Mouse (Mus musculus) urinary bladder, adult 2 months (tissue): ENCODE data around the gene Ankfn1. TPM values are rescaled to one million over a fixed set of nuclear protein-coding genes. Genes with fewer than 3 reads are reported as not detected.

ENCODE experiments used
- DNase-seq: peaks from one replicate; pipeline ENCODE4 v3.0.0; 2022; ENCODE audit warnings: low spot score
- polyA plus RNA-seq: library from polyadenylated mRNA; depleted of rRNA; stranded (reverse); fragments of >200 nt; gene quantifications from 2 replicates; pipeline ENCODE4 v1.2.3, GENCODE M21; 2012; rRNA removed

Gene Ankfn1
- polyA plus RNA-seq, 1 experiment: 27.0 TPM

DNA sequence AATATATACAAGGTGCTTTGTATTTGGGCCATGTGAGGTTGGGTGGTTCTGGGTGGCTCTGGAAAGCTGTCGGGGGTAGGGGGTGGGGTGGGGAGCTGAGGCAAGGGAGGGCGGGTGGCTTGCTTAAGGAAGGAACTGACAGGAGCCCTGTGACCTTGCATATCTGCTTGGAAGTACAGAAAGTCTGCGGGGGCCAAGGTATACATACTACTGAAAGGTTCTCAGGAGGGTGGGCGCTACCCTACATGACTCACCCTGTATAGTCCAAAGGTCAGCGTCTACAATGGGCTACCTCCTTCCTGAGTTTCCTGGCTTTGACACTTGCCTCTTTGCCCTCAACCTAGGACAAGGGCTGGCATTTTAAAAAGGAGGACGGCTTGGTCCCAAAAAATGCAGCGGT, 407.1 kb downstream of the Ankfn1 start:
- DNase-seq: no peak

DNA sequence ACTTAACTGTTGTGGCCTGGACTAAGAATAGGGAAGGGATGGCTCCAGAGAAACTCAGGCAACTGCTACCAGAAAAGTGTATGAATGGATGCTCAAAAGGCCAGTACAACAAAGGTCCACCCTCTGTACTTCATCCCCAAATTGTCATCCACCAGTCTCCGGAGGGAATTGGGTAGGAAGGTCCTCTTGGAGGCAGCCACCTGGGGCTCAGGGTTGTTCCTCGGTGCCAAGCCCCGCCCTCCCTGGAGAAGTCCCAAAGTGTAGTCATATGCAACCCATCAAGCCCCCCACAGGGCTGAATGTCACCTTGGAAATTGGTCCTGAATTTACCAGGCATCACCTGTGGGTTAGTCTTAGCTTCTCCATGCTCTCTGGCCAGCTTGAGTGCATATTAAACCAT, 413.5 kb downstream of the Ankfn1 start:
- no peak for DNase-seq

DNA sequence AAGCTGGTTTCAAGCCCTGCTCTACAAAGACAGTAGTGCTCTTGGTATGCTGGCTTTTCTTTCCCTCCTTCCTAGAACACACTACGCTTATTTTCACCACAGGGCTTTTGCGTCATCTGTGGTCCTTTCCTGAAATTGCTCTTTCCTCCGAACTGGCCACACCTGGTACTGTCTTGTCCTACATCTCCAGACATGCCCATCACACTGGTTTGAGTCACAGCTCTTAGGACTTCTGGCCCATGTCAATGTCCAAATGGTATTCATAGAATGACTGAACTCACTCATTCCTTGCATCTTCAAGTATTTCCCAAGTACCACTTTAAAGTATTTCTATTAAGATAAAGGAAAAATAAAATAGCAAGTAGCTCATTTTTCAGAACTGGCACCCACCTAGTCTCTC, 416.6 kb downstream of the Ankfn1 start:
- DNase-seq: no peak

DNA sequence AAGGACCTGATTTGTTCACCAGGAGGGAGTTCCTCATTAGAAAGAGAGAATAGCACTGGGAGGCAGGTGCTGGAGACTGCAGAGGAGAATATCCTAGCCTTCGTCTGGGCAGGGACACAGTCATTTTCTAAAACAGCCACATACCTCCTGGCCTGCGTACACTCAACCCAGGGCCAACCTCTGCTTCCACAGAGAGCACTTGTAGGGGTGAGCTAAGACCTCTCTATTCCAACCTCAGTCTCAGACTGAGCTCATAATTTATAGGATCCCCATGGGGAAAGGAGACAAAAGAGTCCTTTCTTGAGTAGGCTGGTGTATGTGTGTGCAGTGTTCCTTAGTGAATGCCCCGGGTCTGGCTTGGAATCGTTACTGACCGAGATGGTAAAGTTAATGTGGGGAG, 418.9 kb downstream of the Ankfn1 start:
- DNase-seq: no peak

DNA sequence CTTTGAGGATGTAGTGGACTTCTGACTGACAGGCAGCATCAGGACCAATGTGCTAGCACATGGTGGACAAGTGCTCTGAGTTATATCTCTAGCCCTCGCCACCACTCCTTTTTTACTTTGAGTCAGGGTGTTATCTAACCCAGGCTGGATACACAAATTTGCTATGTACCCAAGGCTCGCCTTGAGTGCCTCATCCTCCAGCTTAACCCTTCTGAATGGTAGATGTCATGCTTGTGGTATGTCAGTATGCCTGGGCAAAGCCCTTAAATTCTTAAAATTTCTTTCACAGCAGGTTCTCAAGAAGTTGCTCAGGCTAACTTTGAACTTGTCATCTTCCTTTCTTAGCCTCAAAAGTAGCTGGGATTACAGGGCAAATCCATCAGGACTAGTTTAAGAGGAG, 421.0 kb downstream of the Ankfn1 start:
- DNase-seq: no peak

DNA sequence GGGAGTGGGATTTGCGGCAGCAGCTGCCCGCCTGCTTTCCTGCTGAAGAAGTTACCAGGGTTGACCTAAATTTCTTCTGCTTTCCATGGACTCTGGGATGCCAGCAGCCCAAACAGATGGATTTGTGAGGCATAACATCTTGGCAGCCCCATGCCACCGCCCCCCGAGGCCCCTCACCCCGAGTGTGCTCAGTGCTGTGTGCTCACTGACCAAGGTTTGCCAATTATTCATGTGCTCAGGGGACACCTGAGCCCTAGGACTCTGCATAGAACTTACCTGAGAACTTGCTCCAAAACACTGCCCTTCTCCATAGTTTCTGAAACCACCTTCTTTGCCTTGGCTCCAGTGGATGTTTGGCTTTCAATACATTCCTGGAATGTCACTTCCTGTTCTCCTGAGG, 421.4 kb downstream of the Ankfn1 start:
- DNase-seq: no peak

DNA sequence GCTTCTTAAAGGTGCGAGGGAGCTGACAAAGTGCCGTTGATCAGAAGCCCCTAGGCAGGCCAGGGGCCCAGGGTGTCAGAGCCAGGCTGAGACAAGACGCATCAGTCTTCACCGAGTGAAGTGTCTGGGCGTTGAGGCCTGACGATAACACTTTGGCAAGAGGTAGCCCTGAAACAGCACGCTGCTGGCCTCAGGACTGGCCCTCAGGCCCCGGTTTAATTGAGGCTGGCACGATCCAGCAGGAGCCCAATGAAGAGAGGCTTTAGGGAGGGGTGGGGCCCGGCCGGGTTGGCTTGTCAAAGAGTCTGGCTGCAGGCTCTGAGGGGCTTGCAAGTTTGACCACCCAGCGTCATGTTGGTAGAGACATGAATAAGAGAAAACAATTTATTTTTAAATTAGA, 437.2 kb downstream of the Ankfn1 start:
- no peak for DNase-seq

Other genes with a start within 250 kb of the Ankfn1 start
- 6.0 and 6.9 TPM in 2 replicates for gene Pctp, start 225.2 kb upstream of the Ankfn1 start, polyA plus RNA-seq